Mouse (Mus musculus) limb, embryonic 12.5 days (tissue): ENCODE measurements around the gene Sh2d1b1. TPM values are rescaled to one million over a fixed set of nuclear protein-coding genes. Genes with fewer than 3 reads are reported as not detected.
A peak's percentile ranks its signal among the peaks of the same experiment; 100 is the strongest.
"Not testable (repeated sequence)": the region's sequence is repeated elsewhere in the genome, so short reads cannot be mapped to it uniquely, and the experiment has no call there.

Experiments used
- ATAC-seq: fragments of 200-750 bp; cut with Nextera tagmentation; 2 replicates; pipeline ENCODE4 v1.8.0; 2017; ENCODE audit warnings: low read depth, moderate TSS enrichment; ENCODE audit not compliant: insufficient number of reproducible peaks, insufficient read depth, low FRiP score, low TSS enrichment
- H3K27ac ChIP-seq: fragments of 300-500 bp; sonication (generic); 2 replicates; pipeline ENCODE4 v1.5.1; 2016; ENCODE audit warnings: mild to moderate bottlenecking, moderate library complexity
- H3K27me3 ChIP-seq: fragments of 300-500 bp; sonication (generic); 2 replicates; pipeline ENCODE4 v1.6.1; 2016; ENCODE audit warnings: mild to moderate bottlenecking, moderate library complexity
- H3K36me3 ChIP-seq: fragments of 300-500 bp; sonication (generic); 2 replicates; pipeline ENCODE4 v1.6.1; 2016; ENCODE audit warnings: mild to moderate bottlenecking, moderate library complexity
- H3K4me1 ChIP-seq: fragments of 300-500 bp; sonication (generic); replicated peaks from 2 replicates; pipeline ENCODE4 v1.6.1; 2016
- H3K4me2 ChIP-seq: fragments of 300-500 bp; sonication (generic); 2 replicates; pipeline ENCODE4 v1.6.1; 2016; ENCODE audit warnings: mild to moderate bottlenecking, moderate library complexity
- H3K4me3 ChIP-seq: fragments of 300-500 bp; sonication (generic); replicated peaks from 2 replicates; pipeline ENCODE4 v1.5.1; 2016; ENCODE audit warnings: mild to moderate bottlenecking
- H3K9ac ChIP-seq: fragments of 300-500 bp; sonication (generic); replicated peaks from 2 replicates; pipeline ENCODE4 v1.6.1; 2016; ENCODE audit warnings: mild to moderate bottlenecking, moderate library complexity
- H3K9me3 ChIP-seq: fragments of 300-500 bp; sonication (generic); 2 replicates; pipeline ENCODE4 v1.6.1; 2016; ENCODE audit warnings: mild to moderate bottlenecking, moderate library complexity
- WGBS: fragments of 180-500 bp; shearing (Covaris S2); methylation state at CpG from one replicate; pipeline ENCODE4 v1.1.7; 2016; 5-methylcytosine and 5-hydroxymethylcytosine counted together
- polyA plus RNA-seq: library from polyadenylated mRNA; unstranded; fragments of >200 nt; fragmentation: Nextera tagmentation; extraction: Ambion mirVana; gene quantifications from 2 replicates; pipeline ENCODE4 v1.2.1, GENCODE M21; 2016

Sh2d1b1 gene
- not detected in 2 replicates for polyA plus RNA-seq

- Histone ChIP-seq H3K27me3 (no peaks in the 10 kb centered on the region), H3K4me1 (no peaks in the 10 kb centered on the region), H3K9me3 (no peaks in the 10 kb centered on the region), H3K9ac (no peak within 1 kb of the TSS), H3K4me2 (no peak within 1 kb of the TSS), H3K36me3 (no peaks in the 10 kb centered on the region), H3K27ac (no peak within 1 kb of the TSS), H3K4me3 (no peak within 1 kb of the TSS)
- 82% methylated on average over 3 of the region's 3 CpGs for WGBS
- no peak for ATAC-seq
Measured at GRCm38 (mm10) chr1:170277016-170277415, at the start of gene Sh2d1b1. Gene Sh2d1b1, plus strand, starts transcription at chr1:170277320.

GRCm38 (mm10) chr1:170232688-170233087 lies 44.4 kb upstream of the Sh2d1b1 start, which contains the start of gene Sh2d1b2:
Gene Sh2d1b2, plus strand, starts transcription at chr1:170232749.
- H3K9ac ChIP-seq, ATAC-seq, H3K27ac ChIP-seq, H3K27me3 ChIP-seq, H3K4me2 ChIP-seq, H3K4me1 ChIP-seq, H3K9me3 ChIP-seq, H3K4me3 ChIP-seq, H3K36me3 ChIP-seq: not testable (repeated sequence)
- WGBS, result 61% methylated on average over 6 of the region's 6 CpGs

DNA sequence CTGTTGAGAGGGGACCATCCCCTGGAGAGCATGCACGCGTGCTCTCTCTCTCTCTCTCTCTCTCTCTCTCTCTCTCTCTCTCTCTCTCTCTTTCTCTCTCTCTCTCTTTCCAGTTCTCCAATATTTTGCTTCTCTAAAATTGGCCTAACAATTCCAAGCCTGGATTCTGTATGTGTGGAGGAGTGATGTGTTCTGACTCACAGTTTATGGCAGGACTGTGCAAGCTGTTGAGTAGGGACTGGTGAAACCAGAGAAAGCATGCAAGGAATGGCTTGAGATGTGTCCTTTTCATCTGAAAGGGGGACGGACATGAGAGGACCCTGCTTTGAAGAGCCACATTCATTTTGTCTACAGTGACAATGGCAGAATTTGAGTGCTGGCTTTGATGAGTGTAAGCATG lies 32.1 kb upstream of the Sh2d1b1 start:
- Histone ChIP-seq H3K9me3 (no peaks in the 10 kb centered on the region), H3K9ac (no peak overlapping the region), H3K27ac (no peak overlapping the region), H3K27me3 (no peaks in the 10 kb centered on the region), H3K4me1 (no peaks in the 10 kb centered on the region), H3K4me3 (no peak overlapping the region), H3K36me3 (no peaks in the 10 kb centered on the region), H3K4me2 (no peak overlapping the region)
- no peak for ATAC-seq
- 83% methylated on average over 3 of the region's 3 CpGs for WGBS

- ATAC-seq, result peak; percentile 78
- Histone ChIP-seq H3K9ac (peak overlapping the region; percentile 79), H3K27me3 (no peaks in the 10 kb centered on the region), H3K27ac (0 out of 2 replicates have a peak overlapping the region, but pooled peaks have one; percentile 29), H3K4me1 (no peaks in the 10 kb centered on the region), H3K9me3 (no peaks in the 10 kb centered on the region), H3K4me3 (peak overlapping the region; percentile 71), H3K4me2 (peak overlapping the region; percentile 71), H3K36me3 (no peaks in the 10 kb centered on the region)
- 32% methylated on average over 30 of the region's 30 CpGs for WGBS
Measured at GRCm38 (mm10) chr1:170254893-170255559, 22.1 kb upstream of the Sh2d1b1 start.

- 8% methylated on average over 32 of the region's 32 CpGs for WGBS
- ATAC-seq, result peak; percentile 91
- Histone ChIP-seq H3K9ac (peak overlapping the region; percentile 79), H3K4me1 (no peaks in the 10 kb centered on the region), H3K4me2 (peak overlapping the region; percentile 71), H3K9me3 (no peaks in the 10 kb centered on the region), H3K36me3 (no peaks in the 10 kb centered on the region), H3K27me3 (no peaks in the 10 kb centered on the region), H3K27ac (0 out of 2 replicates have a peak overlapping the region, but pooled peaks have one; percentile 29), H3K4me3 (peak overlapping the region; percentile 71)
Measured at GRCm38 (mm10) chr1:170255560-170255910, 21.6 kb upstream of the Sh2d1b1 start.

- ATAC-seq, result no peak
- no peak overlapping the region for H3K4me2 ChIP-seq
Measured at GRCm38 (mm10) chr1:170270281-170270680, 6.8 kb upstream of the Sh2d1b1 start.

GRCm38 (mm10) chr1:170270696-170271095 lies 6.4 kb upstream of the Sh2d1b1 start:
- H3K9me3 ChIP-seq, result peaks cover 9% of the 10 kb centered on the region
- no peak overlapping the region for H3K9ac ChIP-seq
- WGBS, result 90% methylated on average over 4 of the region's 4 CpGs
- H3K27me3 ChIP-seq, result no peaks in the 10 kb centered on the region
- no peak for ATAC-seq
- no peak overlapping the region for H3K27ac ChIP-seq
- H3K36me3 ChIP-seq, result no peaks in the 10 kb centered on the region
- H3K4me3 ChIP-seq, result no peak overlapping the region
- no peak overlapping the region for H3K4me2 ChIP-seq
- no peaks in the 10 kb centered on the region for H3K4me1 ChIP-seq

More at GRCm38 (mm10) chr1:170270281-170270680, 6.8 kb upstream of the Sh2d1b1 start:
- Histone ChIP-seq H3K9me3 (peaks cover 9% of the 10 kb centered on the region), H3K4me1 (no peaks in the 10 kb centered on the region), H3K27me3 (no peaks in the 10 kb centered on the region), H3K9ac (no peak overlapping the region), H3K4me3 (no peak overlapping the region), H3K27ac (no peak overlapping the region), H3K36me3 (no peaks in the 10 kb centered on the region)
- 83% methylated on average over 6 of the region's 6 CpGs for WGBS

DNA sequence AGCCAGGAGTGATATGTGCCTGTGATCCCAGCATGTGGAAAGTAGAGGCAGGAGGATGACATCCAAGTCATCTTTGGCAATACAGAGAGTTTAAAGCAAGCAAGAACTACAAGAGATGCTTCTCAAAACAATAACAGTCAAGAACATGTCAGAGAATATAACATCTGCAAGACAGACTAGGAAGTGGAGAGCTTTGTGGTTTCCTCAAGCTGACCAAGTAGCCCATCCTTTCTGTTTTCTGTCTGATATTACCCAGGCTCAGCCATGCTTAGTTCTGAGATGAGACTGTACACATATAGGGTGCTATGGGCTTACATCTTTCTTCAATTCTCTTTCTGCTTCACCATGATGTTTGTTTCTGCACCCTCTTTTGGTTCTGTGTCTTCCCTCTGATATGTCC lies 3.9 kb upstream of the Sh2d1b1 start:
- Histone ChIP-seq H3K4me2 (no peak overlapping the region), H3K27me3 (no peaks in the 10 kb centered on the region), H3K36me3 (no peaks in the 10 kb centered on the region), H3K9me3 (no peaks in the 10 kb centered on the region), H3K9ac (no peak overlapping the region), H3K4me1 (no peaks in the 10 kb centered on the region), H3K4me3 (no peak overlapping the region), H3K27ac (no peak overlapping the region)
- no peak for ATAC-seq

GRCm38 (mm10) chr1:170282415-170283129 lies 5.5 kb downstream of the Sh2d1b1 start:
- ATAC-seq, result no peak
- Histone ChIP-seq H3K4me2 (no peak overlapping the region), H3K4me3 (no peak overlapping the region)

GRCm38 (mm10) chr1:170292239-170292951 lies 15.3 kb downstream of the Sh2d1b1 start:
- ATAC-seq, result no peak
- no peak overlapping the region for H3K27ac ChIP-seq

More at GRCm38 (mm10) chr1:170282415-170283129, 5.5 kb downstream of the Sh2d1b1 start:
- no peaks in the 10 kb centered on the region for H3K9me3 ChIP-seq
- no peaks in the 10 kb centered on the region for H3K36me3 ChIP-seq
- no peak overlapping the region for H3K27ac ChIP-seq
- no peaks in the 10 kb centered on the region for H3K4me1 ChIP-seq
- no peaks in the 10 kb centered on the region for H3K27me3 ChIP-seq
- 78% methylated on average over 4 of the region's 4 CpGs for WGBS
- no peak overlapping the region for H3K9ac ChIP-seq

GRCm38 (mm10) chr1:170293257-170293656 lies 16.1 kb downstream of the Sh2d1b1 start:
- Histone ChIP-seq H3K27me3 (no peaks in the 10 kb centered on the region), H3K4me1 (no peaks in the 10 kb centered on the region), H3K4me3 (no peak overlapping the region), H3K4me2 (no peak overlapping the region), H3K36me3 (no peaks in the 10 kb centered on the region), H3K9ac (no peak overlapping the region), H3K27ac (no peak overlapping the region), H3K9me3 (no peaks in the 10 kb centered on the region)
- ATAC-seq, result no peak
- whole genome bisulfite sequencing, result 79% methylated on average over 5 of the region's 5 CpGs

More at GRCm38 (mm10) chr1:170292239-170292951, 15.3 kb downstream of the Sh2d1b1 start:
- 46% methylated on average over 9 of the region's 9 CpGs for WGBS
- Histone ChIP-seq H3K9me3 (no peaks in the 10 kb centered on the region), H3K4me3 (no peak overlapping the region), H3K27me3 (no peaks in the 10 kb centered on the region), H3K4me2 (no peak overlapping the region), H3K9ac (no peak overlapping the region), H3K36me3 (no peaks in the 10 kb centered on the region), H3K4me1 (no peaks in the 10 kb centered on the region)
